Mouse (Mus musculus) adrenal gland, adult 18-20 months (tissue): Measurements from ENCODE around the gene Epha6. TPM values are rescaled to one million over a fixed set of nuclear protein-coding genes. Genes with fewer than 3 reads are reported as not detected.

Source experiments
- DNase-seq, 2 experiments: peaks; one replicate each; pipeline ENCODE4 v3.0.0; 2021 to 2022; ENCODE audit warnings: low spot score in 2 of 2
- microRNA-seq, 2 experiments: library from miRNA; unstranded; fragments of <30 nt; microRNA quantifications; one replicate each; pipeline ENCODE4 v1.2.0; 2021; ENCODE audit warnings: borderline number of aligned reads in 2 of 2
- total RNA-seq, 2 experiments: library from RNA; stranded (reverse); gene quantifications; 1 replicate in 1 of 2; 2 replicates in 1 of 2; pipeline ENCODE4 v1.2.3; 2021

The Epha6 gene
- total RNA-seq, 2 experiments from 2014 or later: not detected

- DNase-seq: no peak
Measured at GRCm38 (mm10) chr16:59685135-59685534, 920.2 kb downstream of the Epha6 start.

GRCm38 (mm10) chr16:59683434-59683833, 921.9 kb downstream of the Epha6 start:
- DNase-seq: peak; percentile 43 to 58

GRCm38 (mm10) chr16:59682216-59682891, 923.0 kb downstream of the Epha6 start:
- no peak for DNase-seq

- no peak for DNase-seq
Measured at GRCm38 (mm10) chr16:59666938-59667337, 938.4 kb downstream of the Epha6 start.

GRCm38 (mm10) chr16:59643766-59644165, 961.6 kb downstream of the Epha6 start:
- DNase-seq: no peak

GRCm38 (mm10) chr16:59639985-59640384, 965.3 kb downstream of the Epha6 start:
- no peak for DNase-seq

GRCm38 (mm10) chr16:59639102-59639691, 966.1 kb downstream of the Epha6 start, which contains the start of gene Arl6:
TSS of gene Arl6 (minus strand) at chr16:59639391.
- DNase-seq: peak; percentile 92 to 93

- no peak for DNase-seq
Measured at GRCm38 (mm10) chr16:59634598-59634997, 970.7 kb downstream of the Epha6 start.

GRCm38 (mm10) chr16:59621554-59621953, 983.8 kb downstream of the Epha6 start:
- no peak for DNase-seq

GRCm38 (mm10) chr16:59617167-59617566, 988.2 kb downstream of the Epha6 start:
- peak in 1 of 2 experiments; percentile 18 for DNase-seq

- no peak for DNase-seq
Measured at GRCm38 (mm10) chr16:59615675-59616074, 989.7 kb downstream of the Epha6 start.

- DNase-seq: no peak
Measured at GRCm38 (mm10) chr16:59610750-59611149, 994.6 kb downstream of the Epha6 start.

- no peak for DNase-seq
Measured at GRCm38 (mm10) chr16:59604078-59604781, 1001.1 kb downstream of the Epha6 start.

Small RNA genes within 50 kb of the gene (microRNA-seq; reads per million reads assigned to microRNA genes)
- 0 reads per million in 2 experiments for gene Gm24755
